Mouse (Mus musculus) thymus, postnatal 14 days (tissue): ENCODE data around the gene D630003M21Rik.

Source experiments
- DNase-seq: peaks from one replicate; pipeline ENCODE4 v3.0.0; 2021

The D630003M21Rik gene

DNA sequence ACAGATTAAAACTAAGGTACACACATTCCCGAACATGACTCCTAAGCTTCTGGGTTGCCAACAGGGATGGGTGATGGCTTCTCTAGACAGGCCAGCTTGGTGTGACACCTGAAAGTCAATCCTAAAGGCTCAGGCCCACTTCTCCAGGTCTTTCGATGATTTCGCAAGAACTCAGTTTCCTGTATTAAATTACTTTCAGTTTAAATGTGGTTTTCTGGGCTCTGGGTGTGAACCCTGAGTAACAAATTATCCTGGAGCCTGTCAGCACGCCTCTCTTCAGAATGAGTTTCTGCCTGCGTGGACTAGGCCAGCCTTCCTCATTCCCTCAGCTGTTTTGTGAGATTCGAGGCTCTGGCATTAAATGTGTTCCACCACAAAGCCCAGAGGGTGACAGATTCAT is 66.0 kb downstream of the D630003M21Rik start:
- DNase-seq = no peak

DNA sequence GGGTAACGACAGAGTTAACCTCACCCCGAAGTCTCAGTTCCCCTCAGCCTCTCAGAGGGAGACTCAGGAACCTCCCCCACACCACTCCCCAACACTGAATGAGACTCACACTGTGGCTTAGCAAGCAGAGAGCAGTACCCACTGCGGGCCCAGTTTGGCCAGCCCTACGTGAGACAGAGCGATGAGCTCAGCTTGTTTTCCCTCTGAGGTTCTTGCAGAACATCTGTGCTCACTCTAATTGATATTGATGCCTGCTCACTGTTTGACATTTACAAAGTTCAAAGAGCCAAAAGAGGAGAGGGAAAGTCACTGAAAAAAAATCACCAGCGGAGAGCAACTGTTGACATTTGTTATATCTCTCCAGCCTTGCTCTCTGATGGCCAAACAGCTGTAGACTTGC is 67.3 kb downstream of the D630003M21Rik start:
- no peak for DNase-seq

DNA sequence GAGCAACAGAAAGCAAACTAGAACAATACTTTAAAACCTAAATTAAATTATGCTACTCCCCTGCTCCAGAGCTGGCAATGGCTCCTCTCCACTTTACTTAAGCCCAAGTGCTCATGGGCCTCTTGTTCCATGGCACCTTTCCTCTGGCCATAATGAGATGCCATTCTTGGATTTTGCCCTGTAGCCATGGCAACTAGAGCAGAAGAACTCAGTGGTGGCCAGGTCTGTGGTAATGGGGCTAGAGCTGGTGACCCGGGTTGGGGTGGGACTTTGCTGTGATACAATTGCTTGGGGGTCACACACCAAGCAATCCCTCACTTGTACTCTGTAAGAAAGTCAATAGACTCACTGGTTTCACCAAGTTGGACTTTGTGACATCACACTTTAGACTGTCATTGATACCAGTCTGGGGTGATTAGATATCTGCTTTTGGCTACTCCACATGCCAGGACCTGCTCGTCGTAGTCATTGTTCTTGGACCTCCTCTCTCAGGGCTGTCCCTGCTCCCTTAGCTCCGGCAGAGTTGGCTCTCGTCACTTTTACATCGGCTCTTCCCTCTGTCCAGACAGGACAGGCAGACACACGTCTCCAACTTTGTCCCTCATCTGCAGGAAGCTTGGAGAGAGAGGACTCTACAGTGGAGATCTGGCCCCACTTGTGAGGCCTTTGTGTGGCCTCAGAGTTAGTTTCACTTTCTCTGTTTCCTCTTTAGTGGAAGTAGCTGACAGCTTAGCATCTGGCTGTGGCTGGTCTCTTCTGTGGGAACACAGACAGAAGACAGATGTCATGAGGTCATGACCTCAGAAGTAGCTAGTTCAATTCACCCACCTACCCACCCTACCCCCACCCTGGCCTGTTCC is 69.4 kb downstream of the D630003M21Rik start:
- DNase-seq = peak; percentile 38

DNA sequence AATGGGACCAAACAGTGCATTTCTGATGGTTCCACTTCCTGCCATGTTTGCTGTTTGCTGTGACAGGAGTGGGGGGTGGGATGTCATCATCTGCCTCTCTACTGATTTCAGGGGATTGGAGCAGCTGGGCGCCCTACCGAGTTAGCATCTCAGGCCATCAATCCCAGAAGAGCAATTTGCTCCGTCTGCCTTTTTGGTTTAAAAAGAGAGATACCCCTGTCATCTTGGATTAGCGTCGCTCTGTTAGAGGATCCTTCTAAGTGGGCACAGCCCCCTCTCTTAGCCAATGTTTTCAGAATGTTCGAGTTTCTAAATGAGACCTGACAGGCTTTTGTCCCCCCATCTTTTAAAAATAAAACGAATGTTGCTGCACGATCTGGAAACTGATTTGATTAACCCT is 71.4 kb downstream of the D630003M21Rik start:
- no peak for DNase-seq

DNA sequence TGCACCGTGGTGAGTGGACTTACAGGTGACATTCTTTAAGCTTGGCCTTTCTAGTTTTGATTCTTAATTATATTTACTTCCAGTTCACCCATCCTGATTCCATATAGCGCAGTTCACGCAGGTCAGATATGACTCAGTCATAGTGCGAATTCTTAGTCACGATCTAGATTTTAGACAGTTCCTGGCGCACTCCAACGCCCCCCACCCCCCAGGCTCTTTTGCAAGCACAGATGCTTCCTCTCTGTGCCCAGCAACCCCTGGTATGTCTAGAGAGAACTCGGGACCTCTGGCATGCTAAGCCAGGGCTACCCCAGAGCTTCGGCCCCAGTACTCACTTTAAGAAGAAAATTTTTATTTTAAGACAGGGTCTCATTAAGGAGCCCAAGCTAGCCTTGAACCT is 72.5 kb downstream of the D630003M21Rik start:
- no peak for DNase-seq

DNA sequence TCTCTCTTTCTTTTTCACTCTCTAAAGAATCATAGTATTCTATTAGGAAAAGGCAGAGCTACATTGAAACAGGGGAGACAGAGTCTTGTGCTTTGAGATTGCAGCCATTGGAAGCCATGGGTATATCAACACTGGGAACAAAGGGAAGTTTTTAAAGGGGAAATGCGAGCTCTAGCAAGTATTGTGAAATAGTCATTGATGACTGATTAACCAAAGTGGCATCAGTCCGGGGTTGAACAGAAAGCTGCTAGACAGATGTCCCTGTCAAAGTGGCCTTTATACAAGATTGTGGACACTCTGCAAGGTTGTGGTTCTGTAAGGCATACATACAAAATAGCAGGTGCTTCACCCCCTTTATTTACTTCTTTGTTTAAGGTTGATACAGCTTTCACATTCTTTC is 73.4 kb downstream of the D630003M21Rik start:
- no peak for DNase-seq

DNA sequence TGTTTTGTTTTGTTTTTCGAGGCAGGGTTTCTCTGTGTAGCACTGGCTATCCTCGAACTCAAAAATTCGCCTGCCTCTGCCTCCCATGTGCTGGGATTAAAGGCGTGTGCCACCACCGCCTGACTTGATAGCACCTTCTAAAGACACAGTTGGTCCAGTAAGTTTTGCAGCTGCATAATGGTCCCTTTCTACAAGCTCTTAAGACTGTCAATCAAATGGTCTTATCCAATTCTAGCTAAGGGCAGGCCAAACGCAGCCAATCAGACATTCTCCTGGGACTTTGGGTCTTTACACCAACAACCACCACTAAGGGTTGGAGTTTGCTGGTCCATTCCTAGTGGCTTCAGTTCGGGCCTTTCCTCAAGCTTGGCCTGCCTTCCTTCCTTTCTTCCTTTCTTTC is 73.9 kb downstream of the D630003M21Rik start:
- DNase-seq = no peak

DNA sequence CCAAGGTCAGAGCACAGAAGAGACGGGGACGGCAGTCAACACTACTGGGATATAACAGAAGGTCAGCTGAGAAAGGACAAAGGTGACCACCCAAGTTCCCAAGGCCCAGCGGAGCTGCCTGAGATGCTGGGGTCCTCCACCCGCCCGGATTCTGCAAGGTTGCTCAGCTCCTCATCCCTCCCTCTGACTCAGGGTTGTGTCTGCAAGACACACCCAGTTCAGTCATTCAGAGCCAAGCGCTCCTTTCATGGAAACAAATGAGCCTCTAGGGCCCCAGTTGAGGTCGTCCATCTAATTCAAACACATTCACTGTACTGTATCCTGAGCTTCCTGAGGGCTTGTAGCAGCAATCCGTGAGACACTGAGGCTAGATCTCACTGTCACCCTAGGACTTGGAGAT is 74.4 kb downstream of the D630003M21Rik start:
- DNase-seq = no peak

DNA sequence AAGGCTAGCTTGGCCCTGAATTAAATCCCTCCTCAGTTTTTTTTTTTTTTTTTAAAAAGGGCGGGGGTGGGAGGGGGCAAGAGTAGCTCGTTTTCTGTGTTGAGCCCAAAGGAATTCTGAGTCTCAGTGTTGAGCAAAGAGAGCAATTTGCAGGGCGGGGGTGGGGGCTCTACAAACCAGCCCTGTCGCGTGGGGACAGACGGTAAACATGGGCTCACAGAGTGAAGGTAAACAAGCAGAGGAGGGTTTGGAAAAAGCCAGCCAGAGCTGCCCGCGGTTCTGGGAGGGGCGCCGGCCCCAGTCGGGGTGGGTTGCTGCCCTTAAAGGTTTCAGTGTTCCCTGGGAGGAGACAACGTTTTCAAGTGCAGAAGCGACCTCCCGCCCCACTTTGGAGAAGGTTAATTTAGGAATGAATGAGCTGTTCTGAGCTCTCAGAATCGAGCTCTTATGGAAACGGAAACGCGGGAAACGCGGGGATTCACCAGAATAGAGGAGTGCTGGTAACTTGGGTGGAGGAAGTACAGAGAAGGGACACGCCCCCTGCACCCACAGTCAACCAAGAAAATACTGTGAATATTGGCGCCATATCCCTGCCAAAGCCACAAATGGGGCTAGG is 75.2 kb downstream of the D630003M21Rik start:
- DNase-seq = peak; percentile 37

DNA sequence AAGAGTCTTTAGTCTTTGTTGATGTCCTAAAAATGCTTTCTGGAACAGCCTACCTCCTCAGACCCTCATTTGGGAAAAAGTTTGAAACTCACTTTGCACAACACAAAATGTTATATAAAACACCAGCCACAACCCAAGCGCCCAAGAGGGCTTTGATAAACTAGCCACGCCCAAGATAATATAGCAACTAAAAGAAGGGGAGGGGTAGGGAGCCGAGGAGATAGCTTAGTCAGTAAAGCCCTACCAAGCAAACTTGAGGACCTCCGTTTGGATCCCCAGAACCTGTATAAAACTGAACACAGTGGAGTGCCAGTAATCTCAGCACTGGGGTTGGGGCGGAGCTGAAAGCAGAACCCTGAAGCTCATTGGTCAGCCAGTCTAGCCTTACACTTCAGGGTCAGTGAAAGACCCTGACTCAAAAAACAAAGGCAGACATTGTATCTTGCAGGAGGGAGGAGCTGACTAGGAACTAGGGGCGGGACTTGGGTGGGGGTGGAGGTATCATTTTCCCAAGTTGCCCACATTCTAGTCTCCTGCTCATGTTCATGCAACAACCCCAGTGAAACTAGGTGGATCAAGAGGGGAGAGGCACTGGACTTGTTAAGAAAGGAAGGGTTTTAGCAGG is 76.2 kb downstream of the D630003M21Rik start:
- DNase-seq = no peak

DNA sequence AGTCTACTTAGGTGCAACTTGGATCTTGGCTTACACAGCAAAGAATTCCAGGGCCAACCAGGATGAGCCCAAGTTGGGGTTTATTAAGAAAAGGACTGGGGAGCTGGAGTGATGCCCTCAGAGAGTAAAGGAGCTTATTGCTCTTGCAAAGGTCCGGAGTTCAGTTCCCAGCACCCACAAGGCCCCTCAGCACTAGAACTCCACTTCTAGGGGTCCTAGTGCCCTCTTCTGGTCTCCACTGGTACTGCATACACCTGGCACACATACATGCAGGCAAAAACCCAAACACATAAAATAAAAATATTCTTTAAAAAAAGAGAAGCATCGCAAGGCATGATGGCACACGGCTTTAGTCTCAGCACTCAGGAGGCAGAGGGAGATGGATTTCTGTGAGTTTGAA is 77.9 kb downstream of the D630003M21Rik start:
- no peak for DNase-seq

DNA sequence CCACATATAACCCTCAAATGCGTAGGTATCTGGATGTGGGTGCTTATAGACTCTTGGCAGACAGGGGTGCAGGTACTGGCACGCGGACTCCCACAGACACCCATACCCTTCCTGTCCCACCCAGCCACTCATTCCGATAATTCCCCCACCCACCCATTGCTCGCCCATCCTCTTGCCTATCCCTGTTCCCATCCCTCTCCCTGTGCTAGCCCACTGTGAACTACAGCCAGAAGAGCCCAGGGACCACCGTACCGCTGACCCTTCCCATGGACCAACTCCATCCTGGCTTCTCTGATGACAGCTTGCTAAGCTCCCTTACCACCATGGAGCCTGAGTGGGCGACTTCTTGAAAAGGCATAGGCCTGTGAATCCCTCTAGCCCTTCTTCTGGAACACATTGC is 82.1 kb downstream of the D630003M21Rik start:
- no peak for DNase-seq

DNA sequence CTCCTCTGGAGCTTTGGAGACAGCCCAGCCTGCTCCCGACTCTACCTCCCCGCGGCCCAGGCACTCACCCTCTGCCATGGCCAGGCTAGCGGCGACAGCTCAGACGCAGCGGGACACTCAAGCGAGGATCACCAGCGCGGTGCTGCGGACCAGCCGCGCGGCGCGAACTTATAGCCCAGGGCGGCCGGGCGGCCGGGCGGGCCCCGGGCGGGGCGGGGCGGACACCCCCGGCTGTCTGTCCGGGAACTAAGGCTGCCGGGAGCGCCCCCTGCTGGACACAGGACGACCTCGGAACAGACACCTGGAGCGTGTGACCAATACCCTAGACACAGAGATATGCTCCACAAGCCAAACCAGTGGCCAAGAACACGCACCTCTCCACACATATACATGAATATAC is 82.8 kb downstream of the D630003M21Rik start, which contains the start of gene Tgm2:
Gene Tgm2 (minus strand): TSS at position 214 of the 400 bp plus-strand sequence.
- DNase-seq = peak; percentile 83

DNA sequence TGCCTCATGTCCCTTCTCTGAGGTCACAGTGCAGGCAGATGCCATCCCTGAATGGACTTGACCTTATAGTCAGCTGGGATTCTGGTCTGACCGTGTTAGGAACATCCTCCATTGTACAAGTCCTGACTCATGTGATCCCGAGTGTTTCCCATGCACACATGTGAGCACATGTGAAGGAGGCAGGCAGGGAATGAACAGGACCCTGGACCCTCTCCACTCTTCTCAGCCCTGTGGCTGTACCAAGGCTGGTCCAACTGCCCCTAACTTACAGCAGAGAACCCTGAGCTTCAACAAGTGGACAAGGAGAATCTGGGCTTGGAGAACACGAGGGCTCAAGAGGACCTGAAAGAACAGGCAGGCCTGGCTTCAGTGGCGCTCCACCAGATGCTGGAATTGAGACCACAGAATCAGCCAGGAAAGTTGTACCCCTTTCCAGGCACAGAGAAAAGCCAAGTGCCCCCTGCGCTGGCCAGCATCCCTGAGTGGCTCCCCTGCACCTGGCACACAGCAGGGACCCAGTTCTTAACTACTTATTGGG is 83.4 kb downstream of the D630003M21Rik start:
- no peak for DNase-seq

DNA sequence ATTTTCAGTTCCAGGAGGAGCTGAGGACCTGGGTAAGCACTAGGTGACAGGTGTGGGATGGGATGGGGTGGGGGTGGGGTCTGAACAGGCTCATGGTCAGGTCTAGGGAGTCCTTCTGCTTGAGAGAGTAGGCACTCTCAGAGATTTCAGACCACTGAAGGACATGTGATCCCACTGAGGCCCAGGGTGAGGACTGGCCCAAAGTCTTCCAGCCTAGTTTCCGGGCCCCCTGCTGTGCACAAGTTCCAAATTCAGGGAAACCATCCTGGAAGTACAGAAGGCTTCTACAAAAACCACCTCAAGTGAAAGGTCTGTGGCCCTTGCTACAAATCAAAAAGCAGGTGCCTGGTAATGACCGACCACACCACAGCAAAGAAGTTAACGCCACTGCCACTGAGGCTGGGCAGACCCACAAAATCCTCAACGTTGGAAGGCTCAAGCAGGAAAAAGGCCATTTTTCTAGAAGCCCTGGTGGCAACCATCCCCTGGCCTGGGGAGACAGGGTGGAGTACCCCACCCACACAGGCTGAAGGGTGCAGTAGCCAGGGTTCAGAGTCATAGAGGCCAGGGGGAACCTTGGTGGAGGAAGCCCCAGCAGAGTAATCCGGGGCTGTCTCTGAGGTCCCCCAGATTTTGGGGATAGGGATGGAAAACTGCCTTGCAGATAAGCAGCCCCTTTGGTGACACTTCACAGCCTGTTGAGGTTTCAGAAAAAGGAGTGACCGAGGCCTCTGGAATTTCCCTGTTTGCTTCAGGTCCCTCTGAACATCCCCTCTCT is 84.1 kb downstream of the D630003M21Rik start:
- no peak for DNase-seq

DNA sequence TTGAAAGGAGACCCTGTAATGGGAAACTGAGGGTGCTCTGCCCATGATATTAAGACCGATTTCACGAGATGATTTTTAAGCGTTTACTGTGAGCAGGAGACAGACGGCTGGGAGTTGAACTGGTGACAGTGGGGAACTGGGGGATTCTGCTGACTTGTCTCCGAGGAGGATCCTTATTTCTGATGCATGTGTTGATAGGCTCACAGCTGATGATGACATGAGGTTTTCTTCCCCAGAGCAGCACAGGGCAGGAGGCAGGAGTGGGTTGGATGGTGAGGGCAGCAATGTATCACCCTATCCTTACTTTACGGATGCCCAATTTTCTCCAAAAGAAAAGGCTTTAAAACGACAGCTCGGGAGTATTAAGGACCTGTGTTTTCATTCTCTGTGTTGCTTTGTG is 84.8 kb downstream of the D630003M21Rik start:
- no peak for DNase-seq

DNA sequence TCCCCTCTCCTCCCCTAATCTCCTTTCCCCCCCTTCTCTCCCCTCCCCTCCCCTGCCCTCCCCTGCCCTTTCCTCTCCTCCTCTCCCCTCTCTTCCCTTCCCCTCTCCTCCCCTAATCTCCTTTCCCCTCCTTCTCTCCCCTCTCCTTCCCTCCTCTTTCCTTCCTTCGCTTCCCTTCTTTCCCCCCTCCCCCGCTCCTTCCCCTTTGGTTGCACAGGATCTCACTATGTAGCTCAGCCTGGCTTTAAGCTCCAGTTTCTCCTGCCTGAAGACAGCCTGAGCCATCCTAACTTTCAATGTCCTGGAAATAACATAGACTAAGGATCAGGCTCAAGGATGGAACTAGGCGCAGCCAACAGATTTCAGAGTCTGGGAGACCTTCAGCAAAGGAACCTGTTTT is 85.2 kb downstream of the D630003M21Rik start:
- DNase-seq = no peak

DNA sequence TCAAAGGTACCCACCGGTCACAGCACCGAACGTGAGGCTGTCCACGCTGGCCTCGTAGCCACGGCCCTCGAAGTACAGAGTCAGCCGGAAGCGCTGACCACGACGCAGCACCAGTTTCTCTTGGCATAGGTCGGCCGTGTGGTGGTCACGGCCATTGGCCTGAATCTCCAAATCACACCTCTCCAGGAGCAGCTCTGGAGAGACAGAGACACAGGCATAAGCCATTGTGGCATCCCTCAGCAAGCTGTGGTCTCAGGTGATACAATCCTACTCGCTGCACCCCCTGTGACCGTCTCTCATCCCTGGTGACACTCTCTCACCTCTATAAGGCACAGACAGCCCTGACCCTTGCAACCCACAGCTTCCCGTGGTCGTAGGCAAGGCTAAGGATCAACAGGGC is 86.0 kb downstream of the D630003M21Rik start:
- DNase-seq = no peak

DNA sequence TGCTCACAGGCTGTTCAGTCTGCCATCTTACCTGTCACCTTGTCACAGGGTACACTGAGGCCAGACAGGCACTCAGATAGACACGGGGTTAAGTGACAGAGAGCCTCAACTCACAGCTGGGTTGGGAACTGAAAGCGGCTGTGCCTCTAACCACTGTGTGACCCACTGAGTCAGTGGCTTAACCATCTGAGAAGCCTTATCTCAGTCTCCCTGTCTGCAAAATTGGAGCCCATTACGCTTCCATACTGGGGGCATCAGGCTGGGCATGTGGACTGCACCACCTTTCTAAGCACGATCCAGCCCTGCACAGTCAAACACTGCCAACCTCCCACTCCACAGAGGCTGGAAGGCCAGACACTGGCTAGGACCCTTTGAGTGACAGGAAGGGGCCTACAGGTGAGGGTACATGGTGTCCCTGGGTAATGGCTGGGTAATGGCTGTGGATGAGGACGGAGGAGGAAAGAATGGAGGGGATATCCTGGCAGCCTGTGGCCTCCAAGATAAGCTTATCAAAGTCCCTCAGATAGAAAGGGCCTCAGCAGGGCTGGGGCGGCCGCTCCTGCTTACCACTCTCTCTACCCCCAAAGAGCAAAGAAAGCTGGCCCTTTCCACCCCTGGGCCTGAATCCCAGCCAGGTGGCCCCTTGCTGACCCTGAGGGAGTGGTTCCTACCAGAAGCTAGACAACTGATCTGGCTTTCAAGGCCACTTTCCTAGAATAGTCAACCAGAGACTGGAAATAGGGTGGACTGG is 87.2 kb downstream of the D630003M21Rik start:
- DNase-seq = no peak

DNA sequence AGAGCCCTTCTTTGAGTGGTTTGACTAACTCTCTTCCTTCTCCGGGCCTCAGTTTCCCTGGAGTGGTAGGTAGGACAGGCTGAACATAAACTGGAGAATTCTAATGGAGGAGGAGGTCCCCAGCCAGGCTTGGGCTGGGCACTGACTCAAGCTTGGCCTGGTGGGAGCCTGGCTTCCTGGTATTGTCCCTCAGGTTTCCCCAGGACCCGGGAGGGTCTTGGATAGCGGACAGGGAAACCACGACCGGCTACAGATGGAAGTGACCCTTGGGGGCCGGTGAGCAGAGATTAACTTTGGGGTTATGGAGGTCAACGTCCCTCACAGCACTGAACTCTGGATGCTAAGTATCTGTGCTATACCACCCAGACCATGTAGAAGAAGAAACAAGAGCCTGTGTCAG is 87.8 kb downstream of the D630003M21Rik start:
- no peak for DNase-seq

DNA sequence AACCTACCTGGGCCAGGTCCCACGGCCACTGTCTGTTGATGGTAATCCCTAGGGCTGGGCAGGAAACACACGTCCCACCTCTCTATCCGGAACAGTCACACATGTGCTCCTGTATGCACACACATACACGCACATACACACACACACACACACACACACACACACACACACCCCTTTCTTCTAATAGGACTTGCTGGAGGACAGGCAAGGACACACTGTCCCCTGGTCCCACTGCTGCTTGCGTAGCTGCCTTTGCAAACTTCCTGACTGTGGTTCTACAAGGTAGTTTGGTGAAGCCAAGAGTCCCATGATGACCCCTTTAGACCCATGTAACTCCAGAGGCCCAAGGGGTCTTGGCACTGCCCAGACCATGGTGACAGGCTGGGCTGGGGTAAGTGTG is 88.4 kb downstream of the D630003M21Rik start:
- DNase-seq = no peak

DNA sequence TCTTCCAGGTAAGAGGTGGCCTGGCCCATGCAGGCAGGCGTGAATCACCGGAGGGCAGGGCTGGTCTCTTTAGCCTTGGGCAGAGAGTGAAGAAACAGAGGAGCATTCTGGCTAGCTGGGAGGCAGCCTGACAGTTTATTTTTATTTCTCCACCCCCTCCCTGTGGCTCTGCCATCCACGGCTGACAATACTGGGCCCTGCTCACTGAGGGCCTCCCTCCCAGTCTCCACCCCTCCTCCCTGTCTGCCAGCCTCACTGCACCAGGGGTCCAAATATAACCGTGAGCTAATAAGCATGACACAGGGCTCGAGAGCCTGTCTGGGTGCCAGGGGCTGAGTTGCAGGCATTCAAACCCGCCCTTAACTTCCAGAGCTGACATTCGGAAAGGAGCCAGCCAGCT is 89.4 kb downstream of the D630003M21Rik start:
- no peak for DNase-seq
